Mouse (Mus musculus) cerebellum, adult 11-12 months (tissue): Measurements from ENCODE around the gene Imp4.

Source experiments
- DNase-seq: peaks from one replicate; pipeline ENCODE4 v3.0.0; 2022

Imp4 gene

GRCm38 (mm10) chr1:34439215-34439960 lies at the start of gene Imp4, which contains the start of gene Ccdc115:
Gene Imp4, plus strand, starts transcription at chr1:34439851.
Gene Ccdc115, minus strand, starts transcription at chr1:34439672.
- DNase-seq = peak; percentile 97

GRCm38 (mm10) chr1:34396321-34396720 lies 43.3 kb upstream of the Imp4 start:
- DNase-seq = no peak

- no peak for DNase-seq
Measured at GRCm38 (mm10) chr1:34399182-34399953, 40.3 kb upstream of the Imp4 start.

GRCm38 (mm10) chr1:34428466-34428865 lies 11.2 kb upstream of the Imp4 start:
- DNase-seq = no peak

GRCm38 (mm10) chr1:34429281-34429680 lies 10.4 kb upstream of the Imp4 start:
- DNase-seq = no peak

- DNase-seq = no peak
Measured at GRCm38 (mm10) chr1:34430981-34431380, 8.7 kb upstream of the Imp4 start.

GRCm38 (mm10) chr1:34431431-34431830 lies 8.2 kb upstream of the Imp4 start:
- no peak for DNase-seq

- peak; percentile 62 for DNase-seq
Measured at GRCm38 (mm10) chr1:34432411-34432775, 7.3 kb upstream of the Imp4 start.

GRCm38 (mm10) chr1:34432776-34433481 lies 6.7 kb upstream of the Imp4 start:
- peak; percentile 46 for DNase-seq

- peak; percentile 43 for DNase-seq
Measured at GRCm38 (mm10) chr1:34433891-34434521, 5.6 kb upstream of the Imp4 start.

GRCm38 (mm10) chr1:34434660-34435160 lies 4.9 kb upstream of the Imp4 start:
- DNase-seq = peak; percentile 93

- peak; percentile 31 for DNase-seq
Measured at GRCm38 (mm10) chr1:34435371-34436120, 4.1 kb upstream of the Imp4 start.

- DNase-seq = peak; percentile 12
Measured at GRCm38 (mm10) chr1:34436374-34436773, 3.3 kb upstream of the Imp4 start.

- peak; percentile 48 for DNase-seq
Measured at GRCm38 (mm10) chr1:34437366-34437765, 2.3 kb upstream of the Imp4 start.

GRCm38 (mm10) chr1:34438381-34439051 lies 1.1 kb upstream of the Imp4 start:
- DNase-seq = peak; percentile 46

GRCm38 (mm10) chr1:34439961-34440630 lies 445 bp downstream of the Imp4 start:
- DNase-seq = peak; percentile 55

- no peak for DNase-seq
Measured at GRCm38 (mm10) chr1:34443124-34443523, 3.5 kb downstream of the Imp4 start.

- DNase-seq = no peak
Measured at GRCm38 (mm10) chr1:34458431-34458830, 18.8 kb downstream of the Imp4 start.

GRCm38 (mm10) chr1:34459284-34460060 lies 19.8 kb downstream of the Imp4 start, which contains the start of gene Ptpn18:
Gene Ptpn18, plus strand, starts transcription at chr1:34459762.
- DNase-seq = peak; percentile 91

- DNase-seq = no peak
Measured at GRCm38 (mm10) chr1:34460061-34460441, 20.4 kb downstream of the Imp4 start.
